Mouse (Mus musculus): ENCODE data around the gene Dock11.
A peak's percentile ranks its signal among the peaks of the same experiment; 100 is the strongest.

The Dock11 gene

GRCm38 (mm10) chrX:36111622-36112421 is 223.2 kb downstream of the Dock11 start, which contains the start of gene Il13ra1:
Il13ra1 (plus strand) TSS chrX:36112110.
- peak; percentile 24 for DNase-seq

- DNase-seq: no peak
Observed at GRCm38 (mm10) chrX:36112422-36112750, 223.8 kb downstream of the Dock11 start.

GRCm38 (mm10) chrX:36115171-36115570 is 226.5 kb downstream of the Dock11 start:
- DNase-seq: no peak

All from cerebellum, adult 9-10 months (tissue).